Mouse (Mus musculus) bone marrow macrophage, adult 2 months (primary cell): ENCODE measurements around the gene Fam19a3. TPM values are rescaled to one million over a fixed set of nuclear protein-coding genes. Genes with fewer than 3 reads are reported as not detected.

Experiments used
- H3K27ac ChIP-seq: 2 replicates; pipeline ENCODE4 v1.5.1; 2012; ENCODE audit warnings: low read depth, low read length; ENCODE audit not compliant: insufficient read depth
- H3K4me1 ChIP-seq: 2 replicates; pipeline ENCODE4 v1.6.1; 2012; ENCODE audit warnings: low read length; ENCODE audit not compliant: control insufficient read depth, insufficient read depth
- H3K4me3 ChIP-seq: 2 replicates; pipeline ENCODE4 v1.5.1; 2012; ENCODE audit warnings: mild to moderate bottlenecking, low read length, moderate library complexity; ENCODE audit not compliant: insufficient read depth
- CTCF ChIP-seq: IDR thresholded peaks from 2 replicates; pipeline ENCODE4 v1.5.1; 2012; ENCODE audit warnings: low read depth, mild to moderate bottlenecking, low read length, moderate library complexity
- POLR2A ChIP-seq: IDR thresholded peaks from 2 replicates; pipeline ENCODE4 v1.6.1; 2012; ENCODE audit warnings: mild to moderate bottlenecking, low read depth, low read length, borderline replicate concordance
- polyA plus RNA-seq: library from polyadenylated mRNA; stranded (reverse); fragments of >200 nt; gene quantifications from 2 replicates; pipeline ENCODE4 v1.2.4, GENCODE M21; 2012; ENCODE audit not compliant: missing spikeins, insufficient read depth, insufficient read length

Gene Fam19a3
- polyA plus RNA-seq, 1 experiment = 0.21 TPM

- Histone ChIP-seq H3K27ac (no peak overlapping the region), H3K4me3 (no peak overlapping the region), H3K4me1 (no peaks in the 10 kb centered on the region)
- no peak for TF ChIP-seq POLR2A
- TF ChIP-seq CTCF = no peak
Observed at GRCm38 (mm10) chr3:104729270-104729839, 52.3 kb downstream of the Fam19a3 start.

Other genes starting within 250 kb of the Fam19a3 start
- 2.9 and 3.5 TPM in 2 replicates for gene Slc16a1, start 143.2 kb downstream of the Fam19a3 start, polyA plus RNA-seq
- gene Ppm1j, start 784 bp downstream of the Fam19a3 start, polyA plus RNA-seq = 0.47 and 1.3 TPM in 2 replicates
- 32.9 and 38.4 TPM in 2 replicates for gene Rhoc, start 6.5 kb upstream of the Fam19a3 start, polyA plus RNA-seq
- 23.4 and 25.1 TPM in 2 replicates for gene Mov10, start 36.7 kb upstream of the Fam19a3 start, polyA plus RNA-seq
- 17.2 and 22.9 TPM in 2 replicates for gene St7l, start 82.2 kb upstream of the Fam19a3 start, polyA plus RNA-seq
- 149 and 173 TPM in 2 replicates for gene Capza1, start 82.7 kb upstream of the Fam19a3 start, polyA plus RNA-seq
- gene Wnt2b, start 180.1 kb upstream of the Fam19a3 start, polyA plus RNA-seq = not detected in 2 replicates